Mouse (Mus musculus) limb, embryonic 11.5 days (tissue): ENCODE data around the gene Prm2. TPM values are rescaled to one million over a fixed set of nuclear protein-coding genes. Genes with fewer than 3 reads are reported as not detected.
"Not testable (repeated sequence)": the region's sequence is repeated elsewhere in the genome, so short reads cannot be mapped to it uniquely, and the experiment has no call there.

Experiments
- ATAC-seq: fragments of 200-750 bp; cut with Nextera tagmentation; 2 replicates; pipeline ENCODE4 v1.8.0; 2017; ENCODE audit warnings: low read depth; ENCODE audit not compliant: insufficient number of reproducible peaks, low FRiP score, low TSS enrichment
- DNase-seq: peaks from one replicate; pipeline ENCODE4 v3.0.0-alpha.2; 2015; ENCODE audit warnings: low spot score
- H3K27ac ChIP-seq: fragments of 300-500 bp; sonication (generic); replicated peaks from 2 replicates; pipeline ENCODE4 v1.5.1; 2014; ENCODE audit warnings: low read depth, mild to moderate bottlenecking, low read length
- H3K27me3 ChIP-seq: fragments of 300-500 bp; sonication (generic); 2 replicates; pipeline ENCODE4 v1.6.1; 2014; ENCODE audit warnings: mild to moderate bottlenecking, low read length, mixed read lengths; ENCODE audit not compliant: control insufficient read depth, insufficient read depth
- H3K36me3 ChIP-seq: fragments of 300-500 bp; sonication (generic); 2 replicates; pipeline ENCODE4 v1.6.1; 2014; ENCODE audit warnings: mild to moderate bottlenecking, low read length, moderate library complexity, mixed read lengths; ENCODE audit not compliant: control insufficient read depth, insufficient read depth
- H3K4me1 ChIP-seq: fragments of 300-500 bp; sonication (generic); 2 replicates; pipeline ENCODE4 v1.6.1; 2014; ENCODE audit warnings: low read length, mixed read lengths; ENCODE audit not compliant: control insufficient read depth, insufficient read depth
- H3K4me2 ChIP-seq: fragments of 300-500 bp; sonication (generic); 2 replicates; pipeline ENCODE4 v1.6.1; 2014; ENCODE audit warnings: low read depth, mild to moderate bottlenecking, moderate library complexity; ENCODE audit not compliant: severe bottlenecking
- H3K4me3 ChIP-seq: fragments of 300-500 bp; sonication (generic); 2 replicates; pipeline ENCODE4 v1.5.1; 2014; ENCODE audit warnings: low read depth, low read length
- H3K9ac ChIP-seq: fragments of 300-500 bp; sonication (generic); 2 replicates; pipeline ENCODE4 v1.6.1; 2014; ENCODE audit warnings: mild to moderate bottlenecking, low read length
- H3K9me3 ChIP-seq: fragments of 300-500 bp; sonication (generic); 2 replicates; pipeline ENCODE4 v1.6.1; 2016; ENCODE audit warnings: low read length; ENCODE audit not compliant: control insufficient read depth
- WGBS: fragments of 180-500 bp; shearing (Covaris S2); extraction: QIAGEN DNeasy Blood & Tissue Kit; methylation state at CpG from one replicate; pipeline ENCODE4 v1.1.7; 2014; 5-methylcytosine and 5-hydroxymethylcytosine counted together
- polyA plus RNA-seq: library from polyadenylated mRNA; unstranded; fragments of >200 nt; fragmentation: Nextera tagmentation; extraction: Ambion mirVana; gene quantifications from 2 replicates; pipeline ENCODE4 v1.2.1, GENCODE M21; 2014

Prm2 gene
- polyA plus RNA-seq, 1 experiment from 2014 or later = not detected

GRCm38 (mm10) chr16:10802420-10802819 lies 6.5 kb upstream of the Prm2 start:
- DNase-seq, H3K27me3 ChIP-seq, H3K36me3 ChIP-seq, H3K9me3 ChIP-seq, H3K4me3 ChIP-seq, H3K9ac ChIP-seq, H3K4me1 ChIP-seq, H3K4me2 ChIP-seq, H3K27ac ChIP-seq, ATAC-seq: not testable (repeated sequence)
- WGBS = 90% methylated on average over 3 of the region's 3 CpGs

- 0 out of 2 replicates have a peak, but pooled peaks cover 2% of the 10 kb centered on the region for H3K27me3 ChIP-seq
- 71% methylated on average over 9 of the region's 9 CpGs for WGBS
- no peak for ATAC-seq
Measured at GRCm38 (mm10) chr16:10790702-10791101, 5.2 kb downstream of the Prm2 start, which contains the start of gene Prm3. TSS of gene Prm3 (minus strand) at chr16:10790914.

DNA sequence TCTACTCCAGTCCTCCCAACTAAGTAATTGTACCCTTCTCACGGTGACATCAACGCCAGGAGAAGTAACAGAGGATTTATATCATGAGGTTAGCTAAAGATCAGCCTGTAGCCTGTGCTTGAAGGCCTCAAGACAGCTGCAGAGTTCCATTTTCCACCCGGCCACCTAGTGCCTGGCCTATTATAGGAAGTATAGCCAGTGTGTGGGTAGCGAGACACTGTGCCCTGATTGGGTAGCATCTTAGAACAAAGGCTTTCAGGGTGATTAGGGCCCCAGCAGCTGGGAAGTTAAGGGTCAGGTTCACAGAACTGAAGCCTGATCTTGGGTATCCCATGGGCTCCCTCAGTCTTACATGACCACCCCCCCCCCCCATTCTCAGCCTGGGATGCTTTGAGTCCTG lies 7.1 kb downstream of the Prm2 start:
- WGBS = 56% methylated on average over 4 of the region's 4 CpGs
- H3K36me3 ChIP-seq = no peaks in the 10 kb centered on the region
- H3K27me3 ChIP-seq = no peaks in the 10 kb centered on the region

More at GRCm38 (mm10) chr16:10790702-10791101, 5.2 kb downstream of the Prm2 start, which contains the start of gene Prm3:
- Histone ChIP-seq H3K4me3 (no peak within 1 kb of the TSS), H3K4me1 (0 out of 2 replicates have a peak, but pooled peaks cover 4% of the 10 kb centered on the region), H3K9me3 (no peaks in the 10 kb centered on the region), H3K4me2 (no peak within 1 kb of the TSS), H3K9ac (no peak within 1 kb of the TSS), H3K27ac (no peak within 1 kb of the TSS), H3K36me3 (no peaks in the 10 kb centered on the region)
- DNase-seq = no peak

DNA sequence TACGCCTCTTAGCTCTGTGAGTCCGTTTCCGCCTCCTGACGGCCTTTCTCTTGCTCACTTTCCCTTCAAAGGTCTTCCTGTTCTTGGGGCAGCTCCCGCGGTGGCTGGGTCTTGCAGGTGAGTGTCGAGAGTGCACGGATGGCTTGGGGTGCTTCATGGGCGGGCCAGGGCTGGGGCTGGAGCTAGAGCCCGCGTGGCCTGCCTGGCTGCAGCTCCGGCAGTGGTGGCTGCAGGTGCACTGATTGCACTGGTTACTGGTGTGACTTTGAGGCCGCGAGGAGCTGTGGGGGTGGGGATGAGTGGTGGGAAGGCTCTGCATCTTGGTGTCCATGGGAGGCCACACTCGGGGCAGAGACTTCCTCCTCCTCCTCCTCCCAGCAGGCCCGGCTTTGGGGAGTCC lies 7.7 kb downstream of the Prm2 start, which contains the start of gene Tnp2:
Tnp2 (minus strand) TSS at position 390 of the 400 bp plus-strand sequence.
- Histone ChIP-seq H3K36me3 (no peaks in the 10 kb centered on the region), H3K4me1 (peaks cover 13% of the 10 kb centered on the region), H3K4me2 (no peak within 1 kb of the TSS), H3K27me3 (no peaks in the 10 kb centered on the region), H3K4me3 (no peak within 1 kb of the TSS), H3K27ac (no peak within 1 kb of the TSS), H3K9me3 (no peaks in the 10 kb centered on the region), H3K9ac (no peak within 1 kb of the TSS)
- WGBS = 46% methylated on average over 16 of the region's 16 CpGs
- no peak for DNase-seq
- ATAC-seq = no peak

More for the DNA sequence above, 7.1 kb downstream of the Prm2 start:
- H3K9me3 ChIP-seq = no peaks in the 10 kb centered on the region
- no peak for DNase-seq
- no peak overlapping the region for H3K27ac ChIP-seq
- H3K9ac ChIP-seq = no peak overlapping the region
- H3K4me1 ChIP-seq = peaks cover 10% of the 10 kb centered on the region; the same call in 1 of the 2 replicates
- no peak overlapping the region for H3K4me3 ChIP-seq
- no peak for ATAC-seq
- H3K4me2 ChIP-seq = no peak overlapping the region

- no peaks in the 10 kb centered on the region for H3K27me3 ChIP-seq
- peaks cover 20% of the 10 kb centered on the region for H3K4me1 ChIP-seq
- 83% methylated on average over 7 of the region's 7 CpGs for WGBS
Measured at GRCm38 (mm10) chr16:10787548-10788058, 8.3 kb downstream of the Prm2 start.

DNA sequence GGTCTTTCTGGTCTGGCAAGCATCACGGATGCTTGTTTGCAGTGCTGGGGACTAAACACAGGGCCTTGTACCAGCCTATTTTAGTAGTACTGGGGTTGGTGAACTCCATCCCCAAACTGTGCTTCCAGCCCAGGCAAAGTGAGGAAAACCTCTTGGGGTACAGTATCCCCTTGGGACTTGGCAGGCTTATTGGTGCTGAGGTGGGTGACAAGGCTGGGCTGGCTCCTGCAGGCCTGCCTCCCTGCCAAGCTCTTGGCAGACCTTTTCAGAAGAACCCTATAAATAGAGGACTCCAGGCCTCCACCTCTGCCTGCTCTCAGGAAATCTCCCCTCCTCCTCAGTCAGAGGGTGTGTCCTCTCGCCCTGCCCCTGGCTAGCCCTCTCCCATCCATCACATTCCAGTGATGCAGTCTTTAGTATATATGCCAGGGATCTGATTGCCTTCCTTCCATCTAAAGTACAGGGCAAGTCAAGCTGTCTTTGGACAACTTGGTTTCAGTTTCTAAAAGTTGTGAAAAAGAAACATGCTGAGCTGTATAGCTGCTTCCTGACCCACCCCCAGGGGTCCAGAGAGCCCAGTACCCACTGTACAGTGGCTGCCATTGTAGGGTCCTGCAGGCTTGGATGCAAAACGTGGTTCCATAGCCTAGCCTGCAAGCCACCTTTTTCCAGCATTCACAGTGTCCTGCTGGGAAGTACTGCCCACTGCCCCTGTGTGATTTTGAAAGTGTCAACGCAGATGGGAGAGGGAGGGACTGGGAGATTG lies 9.0 kb downstream of the Prm2 start:
- H3K4me3 ChIP-seq = no peak overlapping the region
- peak overlapping the region; percentile 92 for H3K4me2 ChIP-seq
- H3K27me3 ChIP-seq = no peaks in the 10 kb centered on the region
- H3K9me3 ChIP-seq = no peaks in the 10 kb centered on the region
- 63% methylated on average over 4 of the region's 4 CpGs for whole genome bisulfite sequencing
- H3K27ac ChIP-seq = peak overlapping the region; percentile 1; the same call in 1 of the 2 replicates
- H3K4me1 ChIP-seq = peaks cover 26% of the 10 kb centered on the region
- H3K9ac ChIP-seq = no peak overlapping the region
- no peaks in the 10 kb centered on the region for H3K36me3 ChIP-seq
- ATAC-seq (no peak), DNase-seq (no peak)

More at GRCm38 (mm10) chr16:10787548-10788058, 8.3 kb downstream of the Prm2 start:
- Histone ChIP-seq H3K4me3 (no peak overlapping the region), H3K4me2 (no peak overlapping the region), H3K9me3 (no peaks in the 10 kb centered on the region), H3K36me3 (no peaks in the 10 kb centered on the region), H3K27ac (no peak overlapping the region), H3K9ac (no peak overlapping the region)
- DNase-seq = no peak
- no peak for ATAC-seq

- H3K27ac ChIP-seq = peak overlapping the region; percentile 82
- no peaks in the 10 kb centered on the region for H3K36me3 ChIP-seq
- ATAC-seq = 0 out of 2 replicates have a peak, but pooled peaks have one; percentile 1
- 2% methylated on average over 9 of the region's 9 CpGs for WGBS
- DNase-seq = peak; percentile 91
- H3K9me3 ChIP-seq = no peaks in the 10 kb centered on the region
- peak overlapping the region; percentile 92 for H3K4me2 ChIP-seq
- peak overlapping the region; percentile 66 for H3K4me3 ChIP-seq
- peak overlapping the region; percentile 78 for H3K9ac ChIP-seq
- H3K4me1 ChIP-seq = peaks cover 32% of the 10 kb centered on the region
- H3K27me3 ChIP-seq = no peaks in the 10 kb centered on the region
Measured at GRCm38 (mm10) chr16:10786288-10786687, 9.6 kb downstream of the Prm2 start.

DNA sequence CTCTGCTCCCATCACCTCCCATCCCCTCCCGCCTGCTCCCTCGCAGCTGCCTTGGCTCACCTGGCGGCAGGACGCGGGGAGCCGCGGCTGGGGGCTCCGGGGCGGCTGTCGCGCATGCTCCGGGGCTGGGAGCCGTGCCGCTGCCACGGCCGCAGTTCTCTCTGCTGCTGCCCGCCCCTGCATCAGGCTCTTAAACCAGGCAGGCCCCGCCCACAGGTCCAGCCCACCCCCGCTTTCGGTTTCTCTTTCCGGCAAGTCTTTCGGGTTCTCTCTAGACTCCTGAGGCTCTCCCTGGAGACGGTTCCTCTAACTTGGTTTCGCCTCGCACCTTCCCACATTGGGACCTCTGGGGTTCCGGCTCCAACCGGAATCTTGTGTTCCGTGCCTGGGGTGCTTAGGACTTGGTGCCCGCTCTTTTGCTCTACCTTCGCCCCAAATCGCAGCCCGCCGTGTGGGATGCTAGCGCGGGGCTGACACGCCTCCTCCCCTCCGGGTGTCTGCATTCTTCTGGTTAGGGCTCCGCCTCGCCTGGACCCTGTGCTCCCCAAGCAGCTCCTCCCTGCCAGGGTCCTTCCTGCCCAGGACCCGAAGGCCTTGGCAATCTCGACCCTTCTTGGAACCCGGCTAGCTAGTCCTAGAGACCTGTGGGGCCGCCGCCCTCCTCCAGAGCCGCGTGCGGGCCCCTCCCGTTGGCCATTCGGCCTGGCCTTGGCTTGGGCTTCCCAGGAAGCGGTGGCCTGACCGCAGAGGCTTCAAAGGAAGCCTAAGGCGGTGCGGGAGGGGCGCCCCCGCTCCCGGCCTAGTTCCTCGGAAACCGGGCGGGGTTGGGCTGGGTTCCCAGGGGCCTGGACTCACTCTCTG lies 10.3 kb downstream of the Prm2 start, which contains the start of gene Socs1:
Socs1 (minus strand) TSS at position 166 of the 861 bp plus-strand sequence.
- Histone ChIP-seq H3K9ac (peak within 1 kb of the TSS; percentile 78), H3K9me3 (no peaks in the 10 kb centered on the region), H3K4me3 (peak within 1 kb of the TSS; percentile 66), H3K27me3 (no peaks in the 10 kb centered on the region), H3K27ac (peak within 1 kb of the TSS; percentile 82), H3K4me1 (peaks cover 32% of the 10 kb centered on the region), H3K36me3 (no peaks in the 10 kb centered on the region), H3K4me2 (peak within 1 kb of the TSS; percentile 92)
- WGBS = under 1% methylated on average over 44 of the region's 59 CpGs
- DNase-seq = peak; percentile 93
- ATAC-seq = peak; percentile 81
